Mouse (Mus musculus) kidney, postnatal 25 days (tissue): ENCODE results near the gene Gm14085.

ENCODE experiments used
- DNase-seq, 2 experiments: peaks; one replicate each; pipeline ENCODE4 v3.0.0; 2021; ENCODE audit warnings: mixed read lengths in 2 of 2

Gm14085 gene

DNA sequence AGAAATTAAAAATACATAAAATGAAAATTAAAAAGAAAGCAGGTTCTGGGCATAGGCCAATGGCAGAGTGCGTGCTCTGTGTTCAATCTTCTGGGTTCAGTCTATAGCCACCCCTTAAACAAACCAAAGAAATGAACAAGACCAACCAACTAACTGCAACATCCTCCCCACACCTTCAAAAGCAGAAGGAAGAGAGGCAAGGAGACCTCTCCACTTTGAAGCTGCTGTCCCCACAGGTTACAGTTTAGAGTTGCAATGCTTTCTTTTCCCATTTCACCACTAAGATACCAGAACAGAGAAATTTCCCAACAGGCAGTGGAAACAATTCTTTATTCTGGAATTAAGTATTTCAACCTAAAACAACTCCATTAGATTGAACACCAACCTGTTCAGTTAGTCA, 77.5 kb downstream of the Gm14085 start:
- DNase-seq, result no peak

GRCm38 (mm10) chr2:122569439-122569838, 84.7 kb downstream of the Gm14085 start:
- peak; percentile 50 to 77 for DNase-seq

DNA sequence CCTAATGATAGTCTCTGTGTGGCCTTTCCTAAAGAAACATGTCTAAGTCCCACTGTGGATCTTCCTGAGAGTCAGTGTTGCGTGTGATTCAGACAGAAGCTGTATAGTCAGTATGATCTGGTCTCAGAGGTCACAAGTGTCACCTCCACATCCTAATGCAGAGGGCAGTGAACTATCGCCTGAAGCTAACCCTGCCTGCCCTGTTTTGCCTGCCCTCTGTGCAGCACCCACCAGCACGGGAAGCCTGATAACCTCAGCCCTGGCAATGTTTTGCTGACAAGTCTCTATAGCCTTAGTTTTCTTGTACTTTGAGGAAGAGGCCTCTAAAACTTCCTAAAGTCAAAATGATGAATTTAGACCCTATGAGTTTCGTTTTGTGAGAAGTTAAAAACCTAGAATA, 85.7 kb downstream of the Gm14085 start:
- no peak for DNase-seq

DNA sequence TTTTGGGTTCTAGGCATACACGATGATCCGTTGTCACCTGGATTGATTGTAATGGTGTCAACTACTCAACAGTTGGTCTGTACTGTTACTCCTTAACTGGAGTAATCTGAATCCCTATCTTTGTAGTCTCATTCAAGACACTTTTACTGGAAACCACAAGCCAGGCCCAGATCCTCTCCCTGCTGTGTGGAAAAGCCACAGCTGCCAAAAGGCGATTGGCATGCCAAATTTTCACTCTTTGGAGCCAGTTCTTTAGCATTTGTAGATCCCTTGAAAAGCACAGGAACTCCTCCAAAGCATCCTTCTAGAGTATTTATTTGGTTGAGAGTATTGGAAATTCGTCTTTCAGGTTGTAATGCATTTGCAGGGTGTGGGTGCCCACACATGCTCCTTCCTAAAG, 86.6 kb downstream of the Gm14085 start:
- no peak for DNase-seq

- DNase-seq, result no peak
These were observed 87.7 kb downstream of the Gm14085 start for GRCm38 (mm10) chr2:122572438-122572837.

GRCm38 (mm10) chr2:122575470-122575869, 90.7 kb downstream of the Gm14085 start:
- DNase-seq, result peak; percentile 79 to 93

DNA sequence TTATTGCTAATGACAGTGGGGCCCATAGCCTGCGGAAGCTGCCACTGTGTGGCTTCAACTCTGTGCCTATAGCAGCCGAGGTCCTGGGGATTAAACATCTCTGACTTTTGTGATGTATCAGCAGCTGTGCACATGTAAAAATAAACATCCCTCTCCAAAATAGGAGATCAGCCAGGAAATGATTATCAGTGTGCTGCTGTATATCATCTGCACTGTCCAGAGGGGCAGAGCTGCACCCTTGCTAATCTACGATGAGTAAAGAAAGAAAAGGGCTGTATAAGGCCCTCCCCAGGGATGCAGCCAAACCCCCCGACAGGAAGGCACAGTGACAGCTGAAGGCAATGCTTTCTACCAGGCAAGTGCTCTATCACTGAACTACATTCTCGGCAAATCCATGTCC, 91.6 kb downstream of the Gm14085 start:
- no peak for DNase-seq

DNA sequence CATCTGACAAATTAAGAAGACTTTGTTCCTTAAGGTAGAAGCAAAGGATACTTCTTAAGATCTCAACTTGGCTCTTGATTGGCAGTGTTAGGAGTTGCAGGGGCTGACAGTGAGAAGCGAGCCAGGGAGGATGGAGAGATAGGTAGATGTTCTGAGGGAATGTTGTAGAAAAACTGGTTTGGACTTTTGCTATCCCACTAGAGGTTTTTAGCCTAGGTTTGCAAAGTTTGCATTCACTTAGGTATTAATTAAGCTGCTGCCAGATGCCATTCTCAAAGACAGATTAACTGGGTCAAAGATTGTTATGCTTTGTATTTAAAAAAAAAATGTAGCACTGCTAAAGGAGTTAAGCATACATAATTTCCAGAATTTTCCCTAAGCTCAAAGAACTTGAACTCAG, 92.6 kb downstream of the Gm14085 start:
- DNase-seq, result no peak
